Mouse (Mus musculus) testis, adult 2 months (tissue): ENCODE measurements around the gene Hpse. TPM values are rescaled to one million over a fixed set of nuclear protein-coding genes. Genes with fewer than 3 reads are reported as not detected.

Experiments
- H3K27ac ChIP-seq: fragments of 200-500 bp; 2 replicates; pipeline ENCODE4 v1.5.1; 2012; ENCODE audit warnings: low read depth, low read length; ENCODE audit not compliant: control insufficient read depth, insufficient read depth
- H3K27me3 ChIP-seq: fragments of 200-500 bp; 2 replicates; pipeline ENCODE4 v1.6.1; 2012; ENCODE audit warnings: mild to moderate bottlenecking, low read length, moderate library complexity; ENCODE audit not compliant: control insufficient read depth, insufficient read depth
- H3K36me3 ChIP-seq: fragments of 200-500 bp; 2 replicates; pipeline ENCODE4 v1.6.1; 2012; ENCODE audit warnings: mild to moderate bottlenecking, low read length; ENCODE audit not compliant: control insufficient read depth, insufficient read depth
- H3K4me1 ChIP-seq: fragments of 200-500 bp; 2 replicates; pipeline ENCODE4 v1.6.1; 2012; ENCODE audit warnings: low read length; ENCODE audit not compliant: control insufficient read depth, insufficient read depth
- H3K4me3 ChIP-seq: fragments of 200-500 bp; 2 replicates; pipeline ENCODE4 v1.5.1; 2012; ENCODE audit warnings: low read depth, mild to moderate bottlenecking, low read length, moderate library complexity, mixed read lengths; ENCODE audit not compliant: control insufficient read depth
- CTCF ChIP-seq: fragments of 200-500 bp; IDR thresholded peaks from 2 replicates; pipeline ENCODE4 v1.5.1; 2012; ENCODE audit warnings: low read depth, mild to moderate bottlenecking, inconsistent platforms, low read length, moderate library complexity; ENCODE audit not compliant: control insufficient read depth, insufficient read depth, insufficient replicate concordance
- POLR2A ChIP-seq: fragments of 200-500 bp; IDR thresholded peaks from 2 replicates; pipeline ENCODE4 v1.6.1; 2012; ENCODE audit warnings: low read depth, mild to moderate bottlenecking, inconsistent platforms, low read length, moderate library complexity; ENCODE audit not compliant: control insufficient read depth
- polyA plus RNA-seq: library from polyadenylated mRNA; depleted of rRNA; stranded (reverse); fragments of >200 nt; gene quantifications from 2 replicates; pipeline ENCODE4 v1.2.3, GENCODE M21; 2012

Gene Hpse
- polyA plus RNA-seq, 1 experiment: 2.7 TPM

DNA sequence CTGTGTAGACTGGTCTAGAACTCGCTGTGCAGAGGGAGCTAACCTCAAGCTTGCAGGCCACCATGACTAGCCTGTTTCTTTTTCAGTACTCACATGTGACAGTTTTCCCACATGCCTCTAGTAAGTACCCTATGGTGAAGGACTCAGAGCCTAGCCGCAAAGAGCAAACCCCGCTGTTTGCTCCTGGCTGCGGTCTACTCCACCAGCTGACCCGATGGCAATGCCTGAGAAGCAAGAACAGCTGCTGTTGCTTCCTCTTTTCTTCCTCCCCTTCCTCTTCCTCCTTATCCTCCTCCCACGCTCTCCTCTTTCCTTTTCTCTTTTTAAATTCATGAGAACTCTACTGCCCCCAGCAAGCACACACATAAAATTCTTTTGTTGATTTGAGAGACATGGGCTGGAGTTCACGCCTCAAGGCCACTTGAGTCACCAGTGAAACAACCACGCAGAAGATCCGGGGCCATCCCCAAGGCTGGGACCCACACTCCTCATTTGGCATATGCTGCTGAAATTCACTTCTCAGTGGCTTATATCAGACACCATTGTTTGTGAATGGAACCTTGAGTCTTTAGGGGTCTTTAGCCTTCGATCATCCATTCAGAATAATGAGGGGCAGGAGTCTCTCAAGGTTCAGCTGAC is 31.2 kb upstream of the Hpse start:
- Histone ChIP-seq H3K4me3 (no peak overlapping the region), H3K36me3 (no peaks in the 10 kb centered on the region), H3K27ac (no peak overlapping the region), H3K27me3 (no peaks in the 10 kb centered on the region), H3K4me1 (peaks cover 2% of the 10 kb centered on the region; the same call in 1 of the 2 replicates)
- TF ChIP-seq POLR2A (no peak), CTCF (no peak)

DNA sequence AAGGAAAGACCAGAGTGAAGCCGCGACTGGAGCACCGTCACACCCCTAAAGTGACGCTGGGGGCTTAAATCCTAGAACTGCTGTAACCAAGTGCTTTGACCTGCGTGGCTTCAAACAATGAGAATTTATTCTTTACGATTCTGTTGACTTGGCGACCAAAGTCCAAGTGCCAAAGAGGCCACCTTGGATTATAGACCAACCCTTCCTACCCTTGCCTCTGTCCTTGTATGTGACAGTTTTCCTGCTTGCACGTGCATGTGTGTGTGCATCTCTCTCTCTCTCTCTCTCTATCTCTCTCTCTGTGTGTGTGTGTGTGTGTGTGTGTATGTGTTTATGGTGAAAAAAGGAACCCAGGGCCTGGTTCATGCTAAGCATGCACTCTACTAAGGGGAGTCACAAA is 19.3 kb upstream of the Hpse start:
- no peaks in the 10 kb centered on the region for H3K27me3 ChIP-seq
- H3K4me1 ChIP-seq: no peaks in the 10 kb centered on the region
- no peak for TF ChIP-seq POLR2A
- no peak overlapping the region for H3K27ac ChIP-seq
- H3K36me3 ChIP-seq: no peaks in the 10 kb centered on the region
- H3K4me3 ChIP-seq: no peak overlapping the region

DNA sequence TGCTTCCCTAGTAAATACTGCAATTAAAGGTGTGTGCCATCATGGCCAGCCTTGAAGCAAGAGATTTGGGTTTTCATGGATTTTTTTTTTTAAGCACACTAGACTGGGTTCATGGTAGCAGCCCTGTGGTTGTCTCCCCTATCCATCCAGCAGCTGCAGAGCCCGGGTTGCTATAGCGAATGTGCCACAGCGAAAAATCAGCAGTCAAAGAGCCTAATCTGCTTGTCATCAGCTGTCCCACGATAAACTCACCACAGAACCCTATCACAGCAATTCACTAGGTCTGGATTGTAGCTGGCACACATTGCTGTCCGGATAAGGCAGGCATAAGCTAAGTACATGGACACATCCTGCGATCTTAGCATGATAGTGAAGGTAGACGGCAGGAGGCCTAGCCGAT is 17.4 kb upstream of the Hpse start:
- H3K27ac ChIP-seq: no peak overlapping the region
- TF ChIP-seq CTCF (no peak), POLR2A (no peak)
- H3K27me3 ChIP-seq: no peaks in the 10 kb centered on the region
- H3K4me3 ChIP-seq: no peak overlapping the region
- H3K36me3 ChIP-seq: no peaks in the 10 kb centered on the region
- H3K4me1 ChIP-seq: no peaks in the 10 kb centered on the region

DNA sequence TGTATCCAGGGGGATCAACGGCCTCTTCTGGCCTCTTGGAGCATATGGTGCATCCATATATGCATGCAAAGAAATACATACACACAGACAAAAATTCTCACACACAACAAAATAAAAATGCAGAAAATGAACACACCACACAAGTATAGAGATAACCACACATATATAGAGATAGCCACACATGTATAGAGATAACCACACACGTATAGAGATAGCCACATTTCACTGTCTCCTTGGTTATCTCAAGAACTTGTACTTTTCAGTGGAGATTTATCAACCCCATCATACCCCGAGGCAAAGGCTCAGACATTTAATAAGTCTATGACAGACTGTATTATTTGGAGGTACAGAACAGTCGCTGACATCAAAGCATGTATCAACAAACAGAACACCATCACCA is 15.0 kb upstream of the Hpse start:
- Histone ChIP-seq H3K27ac (no peak overlapping the region), H3K27me3 (no peaks in the 10 kb centered on the region), H3K4me3 (no peak overlapping the region), H3K4me1 (no peaks in the 10 kb centered on the region), H3K36me3 (no peaks in the 10 kb centered on the region)
- TF ChIP-seq POLR2A (no peak), CTCF (no peak)

DNA sequence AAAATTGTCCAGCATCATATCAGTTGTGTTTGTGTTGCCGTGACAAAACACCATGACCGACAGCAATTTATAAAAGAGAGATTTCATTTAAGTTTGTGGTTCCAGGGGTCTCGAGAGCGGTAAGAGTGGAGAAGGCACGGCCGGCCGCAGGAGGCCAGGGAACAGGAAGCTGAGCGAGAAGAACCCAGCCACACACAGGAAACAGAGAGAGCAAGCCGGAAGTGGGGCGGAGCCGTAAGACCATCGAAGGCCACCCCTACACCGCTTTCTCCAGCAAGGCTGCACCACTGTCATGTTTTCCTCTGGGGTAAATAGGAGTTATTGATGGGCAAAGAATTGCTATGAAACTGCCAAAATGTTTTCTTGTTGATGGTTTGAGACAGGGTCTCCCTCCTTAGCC is 9.2 kb upstream of the Hpse start:
- Histone ChIP-seq H3K4me1 (no peaks in the 10 kb centered on the region; the same call in 1 of the 2 replicates), H3K27ac (no peak overlapping the region), H3K36me3 (no peaks in the 10 kb centered on the region), H3K27me3 (no peaks in the 10 kb centered on the region), H3K4me3 (peak overlapping the region; percentile 61)
- no peak for TF ChIP-seq CTCF

DNA sequence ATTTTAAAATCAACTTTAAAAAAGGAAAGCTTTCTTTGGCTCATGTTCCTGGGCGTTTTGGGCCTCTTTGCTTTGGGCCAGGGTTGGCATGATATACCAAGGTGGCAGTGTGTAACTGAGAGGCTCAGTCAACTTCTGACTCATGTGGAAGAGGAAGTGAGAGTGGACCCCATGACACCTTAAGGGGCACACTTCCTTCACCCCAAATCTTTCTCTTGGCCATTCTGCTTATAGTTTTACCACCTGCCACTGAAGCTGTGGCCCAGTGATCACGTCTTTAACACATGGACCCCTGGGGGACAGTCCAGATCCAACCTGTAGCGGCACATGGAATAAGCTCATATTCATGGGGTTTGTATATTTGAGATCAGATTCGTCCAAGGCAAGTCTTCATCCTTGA is 6.5 kb upstream of the Hpse start:
- no peaks in the 10 kb centered on the region; the same call in 1 of the 2 replicates for H3K4me1 ChIP-seq

DNA sequence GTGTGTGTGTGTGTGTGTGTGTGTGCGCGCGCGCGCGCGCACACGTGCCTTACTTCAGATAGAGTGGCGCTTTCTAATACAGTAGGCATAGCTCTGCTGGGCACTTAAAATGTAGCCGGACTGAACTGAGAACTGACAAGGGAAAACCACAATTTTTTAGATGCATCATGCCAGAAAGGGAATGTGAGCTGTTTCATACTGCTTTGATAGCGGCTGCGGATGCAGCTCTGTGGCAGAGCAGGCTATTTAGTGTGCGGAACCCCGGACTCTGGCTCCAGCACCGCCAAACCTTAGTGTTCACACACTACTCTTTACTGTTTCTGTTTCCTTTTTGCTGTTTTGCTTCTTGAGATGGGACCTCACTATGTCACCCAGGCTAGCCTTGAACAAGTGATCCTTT is 2.8 kb downstream of the Hpse start:
- TF ChIP-seq CTCF: no peak
- TF ChIP-seq POLR2A: no peak
- no peak overlapping the region for H3K4me3 ChIP-seq
- H3K27me3 ChIP-seq: no peaks in the 10 kb centered on the region
- H3K36me3 ChIP-seq: no peaks in the 10 kb centered on the region
- H3K27ac ChIP-seq: no peak overlapping the region
- H3K4me1 ChIP-seq: peaks cover 3% of the 10 kb centered on the region

More for the DNA sequence above, 6.5 kb upstream of the Hpse start:
- H3K4me3 ChIP-seq: no peak overlapping the region
- TF ChIP-seq CTCF (no peak), POLR2A (no peak)
- H3K36me3 ChIP-seq: no peaks in the 10 kb centered on the region
- no peaks in the 10 kb centered on the region for H3K27me3 ChIP-seq
- H3K27ac ChIP-seq: no peak overlapping the region

DNA sequence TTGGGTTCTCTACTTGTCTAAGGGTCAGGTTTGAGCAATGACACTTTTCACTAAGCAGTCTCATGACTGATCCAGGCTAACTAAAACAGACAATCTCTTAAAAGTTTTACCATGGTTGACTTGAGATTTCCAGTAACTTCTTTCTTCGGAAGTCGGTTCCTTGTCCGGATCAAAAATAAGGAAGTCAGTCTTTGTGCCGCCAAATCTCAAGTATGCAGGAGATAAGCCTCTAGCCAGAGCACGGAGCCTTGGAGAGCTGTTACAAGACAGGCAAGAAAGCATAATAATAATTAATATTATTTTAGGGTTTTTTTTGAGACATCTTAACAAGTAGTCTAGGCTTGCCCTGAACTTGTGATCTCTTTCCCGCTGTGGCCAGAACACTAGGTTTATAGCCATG is 8.3 kb downstream of the Hpse start:
- Histone ChIP-seq H3K4me3 (no peak overlapping the region), H3K36me3 (no peaks in the 10 kb centered on the region), H3K27me3 (no peaks in the 10 kb centered on the region), H3K27ac (no peak overlapping the region), H3K4me1 (no peaks in the 10 kb centered on the region)
- no peak for TF ChIP-seq CTCF
- TF ChIP-seq POLR2A: no peak
